Mouse (Mus musculus) left cerebral cortex, postnatal 25 days (tissue): Measurements from ENCODE around the gene Alox12e. TPM values are rescaled to one million over a fixed set of nuclear protein-coding genes. Genes with fewer than 3 reads are reported as not detected.
"Not testable (repeated sequence)": the region's sequence is repeated elsewhere in the genome, so short reads cannot be mapped to it uniquely, and the experiment has no call there.

ENCODE experiments used
- DNase-seq, 2 experiments: peaks; one replicate each; pipeline ENCODE4 v3.0.0; 2022; ENCODE audit warnings: low spot score in 2 of 2, mixed read lengths in 1 of 2
- intact Hi-C: fragments of 180-260 bp; cut with DNase I; formaldehyde crosslinking; loops from one replicate; pipeline ENCODE4 v1.15.1; 2025
- total RNA-seq, 2 experiments: library from RNA; stranded (reverse); gene quantifications; 2 replicates each; pipeline ENCODE4 v1.2.3; 2021

Gene Alox12e
- under 1 TPM; 0.34 to 0.60 TPM for total RNA-seq

GRCm38 (mm10) chr11:70322528-70322927, at the start of gene Alox12e:
TSS of gene Alox12e (minus strand) at chr11:70322628.
- intact Hi-C loops: no loop called here
- DNase-seq: peak; percentile 2 to 9

- intact Hi-C loops, DNase-seq: not testable (repeated sequence)
Measured at GRCm38 (mm10) chr11:70368626-70369025, 46.2 kb upstream of the Alox12e start.

GRCm38 (mm10) chr11:70367701-70368100, 45.3 kb upstream of the Alox12e start:
- DNase-seq, intact Hi-C loops: not testable (repeated sequence)

GRCm38 (mm10) chr11:70351868-70352267, 29.4 kb upstream of the Alox12e start, which contains the start of gene Alox15:
TSS of gene Alox15 (minus strand) at chr11:70352031.
- intact Hi-C loops: loop anchor here (10.0 kb wide), 1 partner anchor 267 kb away; no protein-coding TSS in a partner anchor
- no peak for DNase-seq

- intact Hi-C loops: no loop called here
Measured at GRCm38 (mm10) chr11:70348630-70349029, 26.2 kb upstream of the Alox12e start.

GRCm38 (mm10) chr11:70347861-70348260, 25.4 kb upstream of the Alox12e start:
- intact Hi-C loops: no loop called here
- no peak for DNase-seq

More at GRCm38 (mm10) chr11:70348630-70349029, 26.2 kb upstream of the Alox12e start:
- no peak for DNase-seq

- intact Hi-C loops: no loop called here
- no peak for DNase-seq
Measured at GRCm38 (mm10) chr11:70345546-70345945, 23.1 kb upstream of the Alox12e start.

GRCm38 (mm10) chr11:70345061-70345460, 22.6 kb upstream of the Alox12e start:
- intact Hi-C loops: no loop called here
- no peak for DNase-seq

GRCm38 (mm10) chr11:70339481-70339880, 17.1 kb upstream of the Alox12e start:
- no peak for DNase-seq
- intact Hi-C loops: no loop called here

- DNase-seq: peak; percentile 44 to 63
- intact Hi-C loops: loop anchor here (1.0 kb wide), 1 partner anchor 104 kb away; no protein-coding TSS in a partner anchor
Measured at GRCm38 (mm10) chr11:70334477-70334876, 12.0 kb upstream of the Alox12e start.

GRCm38 (mm10) chr11:70324726-70325125, 2.3 kb upstream of the Alox12e start:
- intact Hi-C loops: no loop called here
- DNase-seq: no peak

- peak in 1 of 2 experiments; percentile 11 for DNase-seq
- intact Hi-C loops: no loop called here
Measured at GRCm38 (mm10) chr11:70321664-70322063, 764 bp downstream of the Alox12e start.

GRCm38 (mm10) chr11:70319614-70320013, 2.8 kb downstream of the Alox12e start:
- intact Hi-C loops: no loop called here
- no peak for DNase-seq

GRCm38 (mm10) chr11:70313833-70314232, 8.6 kb downstream of the Alox12e start:
- intact Hi-C loops: no loop called here
- DNase-seq: no peak

GRCm38 (mm10) chr11:70309341-70309740, 13.1 kb downstream of the Alox12e start:
- intact Hi-C loops: loop anchor here (2.0 kb wide), 1 partner anchor 57 kb away; no protein-coding TSS in a partner anchor
- peak; percentile 41 to 56 for DNase-seq

- intact Hi-C loops: loop anchor here (2.0 kb wide), 1 partner anchor 55 kb away; no protein-coding TSS in a partner anchor
- no peak for DNase-seq
Measured at GRCm38 (mm10) chr11:70308296-70308695, 14.1 kb downstream of the Alox12e start.

- intact Hi-C loops: no loop called here
- no peak for DNase-seq
Measured at GRCm38 (mm10) chr11:70306159-70306558, 16.3 kb downstream of the Alox12e start.

- DNase-seq: no peak
- intact Hi-C loops: no loop called here
Measured at GRCm38 (mm10) chr11:70302293-70302692, 20.1 kb downstream of the Alox12e start.

- no peak for DNase-seq
- intact Hi-C loops: no loop called here
Measured at GRCm38 (mm10) chr11:70297836-70298454, 24.5 kb downstream of the Alox12e start.

- intact Hi-C loops: no loop called here
- no peak for DNase-seq
Measured at GRCm38 (mm10) chr11:70297405-70297804, 25.0 kb downstream of the Alox12e start.

- intact Hi-C loops: no loop called here
- peak in 1 of 2 experiments; percentile 54 for DNase-seq
Measured at GRCm38 (mm10) chr11:70293881-70294280, 28.5 kb downstream of the Alox12e start.
